Mouse (Mus musculus): ENCODE results near the gene Abhd14a.

GRCm38 (mm10) chr9:106454888-106455681 is 7.6 kb upstream of the Abhd14a start:
- TF ChIP-seq CTCF (IDR thresholded peaks at IDR 0.05; ENCODE audit: insufficient read depth, low read length) (no peak), POLR2A (IDR thresholded peaks at IDR 0.05; ENCODE audit: borderline replicate concordance, extremely low read depth, low read depth, low read length) (no peak)
